Mouse (Mus musculus) cerebellum, adult 2 months (tissue): ENCODE data around the gene Tm7sf2.

Experiments used
- CTCF ChIP-seq: fragments of 200-500 bp; IDR thresholded peaks from 2 replicates; pipeline ENCODE4 v1.5.1; 2011; ENCODE audit warnings: low read depth, mild to moderate bottlenecking, control low read depth, low read length, moderate library complexity, borderline replicate concordance; ENCODE audit not compliant: insufficient read depth
- POLR2A ChIP-seq: fragments of 200-500 bp; IDR thresholded peaks from 2 replicates; pipeline ENCODE4 v1.6.1; 2011; ENCODE audit warnings: low read length, control low read depth, borderline replicate concordance; ENCODE audit not compliant: insufficient read depth

DNA sequence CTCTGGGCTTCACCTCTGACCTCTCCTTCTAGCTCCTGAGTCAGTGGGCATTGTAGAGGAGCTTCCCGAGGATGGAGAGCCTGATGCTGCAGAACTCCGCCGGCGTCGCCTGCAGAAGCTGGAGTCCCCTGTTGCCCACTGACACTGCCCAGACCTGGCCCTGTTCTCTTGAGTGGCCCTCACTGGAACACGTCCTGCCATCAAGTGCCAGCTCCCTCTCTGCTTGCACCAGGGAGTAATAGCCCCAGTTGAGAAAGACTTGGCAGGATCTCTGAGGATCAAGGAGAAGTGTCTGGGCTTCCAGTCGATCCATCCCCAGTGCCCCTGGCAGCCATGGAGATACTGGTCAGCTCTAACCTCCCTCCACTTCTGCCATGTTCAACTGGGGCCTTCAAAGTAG is 15.7 kb downstream of the Tm7sf2 start:
- TF ChIP-seq CTCF = no peak
- no peak for TF ChIP-seq POLR2A
